Mouse (Mus musculus): ENCODE measurements around the gene Aamp.
"Not testable (repeated sequence)": the region's sequence is repeated elsewhere in the genome, so short reads cannot be mapped to it uniquely, and the experiment has no call there.

Gene Aamp

GRCm38 (mm10) chr1:74300347-74301110, 16.0 kb upstream of the Aamp start:
- DNase-seq (ENCODE audit: low spot score): no peak

GRCm38 (mm10) chr1:74298996-74299395, 14.5 kb upstream of the Aamp start:
- DNase-seq (ENCODE audit: low spot score): no peak

- DNase-seq (ENCODE audit: low spot score): no peak
These were observed 13.7 kb upstream of the Aamp start for GRCm38 (mm10) chr1:74298157-74298750.

- no peak for DNase-seq (ENCODE audit: low spot score)
These were observed 12.7 kb upstream of the Aamp start for GRCm38 (mm10) chr1:74297269-74297668.

- no peak for DNase-seq (ENCODE audit: low spot score)
These were observed 11.9 kb upstream of the Aamp start for GRCm38 (mm10) chr1:74296477-74296876.

GRCm38 (mm10) chr1:74295456-74296171, 11.1 kb upstream of the Aamp start:
- DNase-seq (ENCODE audit: low spot score): peak; percentile 92

GRCm38 (mm10) chr1:74294733-74295455, 10.4 kb upstream of the Aamp start:
- no peak for DNase-seq (ENCODE audit: low spot score)

GRCm38 (mm10) chr1:74294090-74294643, 9.6 kb upstream of the Aamp start:
- DNase-seq (ENCODE audit: low spot score): no peak

GRCm38 (mm10) chr1:74293306-74293960, 8.9 kb upstream of the Aamp start:
- DNase-seq (ENCODE audit: low spot score): no peak

- DNase-seq (ENCODE audit: low spot score): no peak
These were observed 7.9 kb upstream of the Aamp start for GRCm38 (mm10) chr1:74292331-74293020.

- no peak for DNase-seq (ENCODE audit: low spot score)
These were observed 5.6 kb upstream of the Aamp start for GRCm38 (mm10) chr1:74290141-74290540.

GRCm38 (mm10) chr1:74289740-74290139, 5.2 kb upstream of the Aamp start:
- DNase-seq (ENCODE audit: low spot score): no peak

GRCm38 (mm10) chr1:74289248-74289647, 4.7 kb upstream of the Aamp start:
- no peak for DNase-seq (ENCODE audit: low spot score)

GRCm38 (mm10) chr1:74288327-74288726, 3.8 kb upstream of the Aamp start:
- no peak for DNase-seq (ENCODE audit: low spot score)

GRCm38 (mm10) chr1:74286869-74287607, 2.5 kb upstream of the Aamp start:
- DNase-seq (ENCODE audit: low spot score): not testable (repeated sequence)

- no peak for DNase-seq (ENCODE audit: low spot score)
These were observed 873 bp upstream of the Aamp start for GRCm38 (mm10) chr1:74285212-74286010.

- DNase-seq (ENCODE audit: low spot score): peak; percentile 59
These were observed 663 bp downstream of the Aamp start for GRCm38 (mm10) chr1:74283686-74284463.

GRCm38 (mm10) chr1:74282896-74283625, 1.5 kb downstream of the Aamp start:
- DNase-seq (ENCODE audit: low spot score): no peak

Data from layer of hippocampus, adult 11-12 months (tissue).